Mouse (Mus musculus) olfactory bulb, adult 2 months (tissue): ENCODE data around the gene Tppp2.

Experiments
- CTCF ChIP-seq: fragments of 200-500 bp; IDR thresholded peaks from 2 replicates; pipeline ENCODE4 v1.5.1; 2012; ENCODE audit warnings: low read depth, mild to moderate bottlenecking, low read length, moderate library complexity; ENCODE audit not compliant: insufficient read depth
- POLR2A ChIP-seq: fragments of 200-500 bp; IDR thresholded peaks from 2 replicates; pipeline ENCODE4 v1.6.1; 2012; ENCODE audit warnings: mild to moderate bottlenecking, low read depth, low read length, moderate library complexity; ENCODE audit not compliant: insufficient read depth

- no peak for TF ChIP-seq CTCF
- TF ChIP-seq POLR2A: no peak
Observed at GRCm38 (mm10) chr14:51923492-51923891, 5.3 kb downstream of the Tppp2 start.
